Mouse (Mus musculus): Measurements from ENCODE around the gene Abracl.

Gene Abracl

GRCm38 (mm10) chr10:18022741-18023347 is at the start of gene Abracl:
Abracl (minus strand) TSS chr10:18023288.
- DNase-seq (ENCODE audit: low read depth) = peak; percentile 91

- no peak for DNase-seq (ENCODE audit: low read depth)
Observed at GRCm38 (mm10) chr10:18072871-18073270, 49.8 kb upstream of the Abracl start.

GRCm38 (mm10) chr10:18070616-18071015 is 47.5 kb upstream of the Abracl start:
- no peak for DNase-seq (ENCODE audit: low read depth)

DNA sequence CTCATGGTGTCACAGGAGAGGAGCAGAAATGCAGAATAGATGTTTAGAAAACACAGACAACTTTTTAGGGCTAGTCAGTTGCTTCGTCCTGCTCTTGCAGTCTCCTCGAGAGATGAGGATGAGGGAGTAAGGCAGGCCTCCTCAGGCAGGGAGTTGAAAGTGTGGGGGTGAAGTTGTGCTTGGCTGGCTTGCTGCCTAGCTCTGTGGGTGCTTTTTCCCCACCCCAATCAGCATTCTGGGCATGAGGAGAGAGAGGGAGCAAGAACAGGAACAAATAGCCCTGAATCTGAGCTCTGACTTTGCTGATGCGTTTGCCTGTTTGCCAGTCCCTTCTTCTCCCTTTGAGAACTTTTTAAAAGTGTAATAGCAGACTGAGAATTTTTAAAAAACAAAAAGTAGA is 47.1 kb upstream of the Abracl start:
- peak; percentile 63 for DNase-seq (ENCODE audit: low read depth)

DNA sequence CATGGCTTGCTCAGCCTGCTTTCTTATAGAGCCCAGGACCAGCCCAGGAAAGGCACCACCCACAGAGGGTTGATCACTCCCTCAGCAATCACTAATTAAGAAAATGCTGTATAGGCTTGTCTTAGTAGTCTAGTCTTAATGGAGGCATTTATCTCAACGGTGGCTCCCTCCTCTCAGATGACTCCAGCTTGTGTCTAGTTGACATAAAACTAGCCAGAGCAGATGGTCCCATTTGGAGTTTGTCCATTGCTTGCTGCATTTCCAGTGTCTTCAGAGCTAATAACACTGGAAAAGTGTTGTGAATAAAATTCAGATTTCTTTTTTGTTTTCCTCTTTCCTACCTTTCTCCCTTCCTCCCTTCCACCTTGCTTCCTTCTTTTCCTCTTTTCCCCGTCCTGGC is 46.5 kb upstream of the Abracl start:
- DNase-seq (ENCODE audit: low read depth) = no peak

DNA sequence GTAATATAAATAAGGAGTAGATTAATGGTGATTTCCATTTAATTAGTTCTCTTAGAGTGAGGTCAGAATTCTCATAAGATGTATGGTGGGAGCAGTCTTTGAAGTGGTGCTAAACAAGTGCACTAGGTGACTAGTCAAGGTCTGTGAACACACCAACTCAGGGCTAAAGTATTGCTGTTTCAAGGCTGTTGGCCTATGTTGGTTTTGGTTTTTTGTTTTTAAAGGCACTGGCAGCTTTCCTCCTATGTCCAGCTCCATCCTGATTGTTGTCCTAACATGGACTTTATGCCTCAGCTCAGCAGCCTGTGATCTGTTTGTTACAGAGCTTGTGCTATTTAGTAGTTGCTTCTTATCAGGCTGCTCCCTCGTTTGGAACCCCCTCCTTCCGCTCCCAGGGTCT is 45.8 kb upstream of the Abracl start:
- no peak for DNase-seq (ENCODE audit: low read depth)

DNA sequence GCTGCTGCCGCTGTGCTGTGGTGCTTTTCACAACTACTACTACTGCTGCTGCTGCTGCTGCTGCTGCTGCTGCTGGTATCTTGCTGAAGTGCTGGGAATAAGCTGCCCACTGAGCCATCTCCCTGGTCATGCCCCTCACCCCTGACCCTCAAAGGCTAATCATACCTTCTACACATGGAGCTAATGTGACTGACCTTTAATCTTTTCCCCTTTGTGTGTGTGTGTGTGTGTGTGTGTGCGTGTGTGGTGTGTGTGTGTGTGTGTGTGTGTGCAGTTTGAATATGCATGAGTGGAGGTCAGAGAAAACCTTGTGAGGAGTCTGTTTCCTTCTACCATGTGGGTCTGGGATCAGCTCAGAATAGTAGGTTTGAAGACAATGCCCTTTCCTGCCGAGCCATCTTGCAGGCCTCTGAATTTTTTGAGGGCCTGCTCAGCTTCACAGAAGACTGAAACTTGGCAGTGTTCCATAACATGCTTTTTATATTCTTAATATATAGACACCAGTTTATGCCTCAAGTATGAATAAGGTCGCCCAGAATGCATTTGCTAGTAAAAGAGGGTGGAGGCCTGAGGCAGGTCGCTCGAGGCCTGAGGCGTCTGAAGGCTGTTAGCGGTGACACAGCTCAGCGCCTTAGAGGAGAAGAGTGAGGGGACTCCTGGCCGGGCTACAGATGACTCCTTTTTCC is 44.8 kb upstream of the Abracl start:
- no peak for DNase-seq (ENCODE audit: low read depth)

GRCm38 (mm10) chr10:18066031-18066439 is 42.9 kb upstream of the Abracl start:
- no peak for DNase-seq (ENCODE audit: low read depth)

DNA sequence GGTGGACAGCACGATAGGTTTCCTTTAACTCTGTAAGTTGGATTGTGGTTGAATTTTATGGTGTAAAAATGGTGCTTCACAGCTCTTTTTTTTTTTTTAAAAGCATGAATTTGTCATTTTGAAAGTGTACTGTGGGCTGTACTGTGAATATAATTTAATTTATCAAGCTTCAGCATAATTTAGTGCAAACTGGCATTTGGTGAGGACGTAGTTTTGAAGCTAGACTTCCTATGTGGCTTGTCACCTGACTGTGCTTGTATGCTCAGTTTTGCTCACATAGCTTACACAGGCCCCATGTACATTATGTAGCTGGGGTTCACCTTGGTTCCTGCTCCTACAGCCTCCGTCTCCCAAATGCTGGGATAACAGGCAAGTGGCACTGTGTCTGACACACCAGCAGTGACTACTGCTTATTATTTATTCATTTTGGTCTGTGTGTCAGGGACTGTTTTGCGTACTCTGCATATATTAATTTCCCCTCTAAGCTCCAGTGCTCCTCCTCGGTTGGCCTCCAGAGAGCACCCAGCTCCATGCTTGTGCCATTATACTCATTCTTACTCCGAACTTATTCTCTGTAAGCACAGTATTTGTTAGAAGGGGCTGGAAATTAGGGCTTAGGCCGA is 41.6 kb upstream of the Abracl start:
- no peak for DNase-seq (ENCODE audit: low read depth)

GRCm38 (mm10) chr10:18061533-18061932 is 38.4 kb upstream of the Abracl start:
- DNase-seq (ENCODE audit: low read depth) = no peak

- DNase-seq (ENCODE audit: low read depth) = no peak
Observed at GRCm38 (mm10) chr10:18060778-18061177, 37.7 kb upstream of the Abracl start.

GRCm38 (mm10) chr10:18059807-18060206 is 36.7 kb upstream of the Abracl start:
- DNase-seq (ENCODE audit: low read depth) = no peak

DNA sequence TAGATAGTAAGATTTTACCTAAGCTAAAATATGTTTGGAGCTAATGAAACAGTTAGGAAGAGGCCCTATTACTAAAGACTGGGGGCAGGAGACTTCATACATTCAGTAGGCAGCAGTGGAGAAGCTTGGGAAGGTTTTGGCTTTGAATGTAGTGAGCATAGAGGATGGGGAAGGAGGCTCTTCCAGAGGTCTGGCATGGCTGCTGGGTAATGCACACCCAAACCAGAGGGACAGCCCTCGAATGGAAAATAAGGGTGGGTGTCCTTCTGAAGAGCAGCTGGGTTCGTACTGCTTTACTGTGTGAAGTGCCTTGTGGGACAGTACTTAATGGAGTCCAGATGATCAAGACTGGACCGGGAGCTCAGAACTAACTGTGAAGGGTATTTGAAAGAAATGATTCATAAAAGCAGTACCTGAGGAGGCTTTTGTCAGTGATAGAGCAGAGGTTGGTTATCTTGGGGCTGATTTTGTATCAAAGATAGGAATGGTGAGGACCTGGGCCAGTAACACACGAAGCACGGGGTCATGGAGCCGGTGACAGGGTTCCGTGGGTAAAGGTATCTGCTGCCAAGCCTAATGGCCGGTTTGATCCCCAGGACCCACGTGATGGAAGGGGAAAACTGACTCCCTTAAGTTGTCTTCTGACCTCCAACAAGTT is 35.7 kb upstream of the Abracl start:
- DNase-seq (ENCODE audit: low read depth) = no peak

DNA sequence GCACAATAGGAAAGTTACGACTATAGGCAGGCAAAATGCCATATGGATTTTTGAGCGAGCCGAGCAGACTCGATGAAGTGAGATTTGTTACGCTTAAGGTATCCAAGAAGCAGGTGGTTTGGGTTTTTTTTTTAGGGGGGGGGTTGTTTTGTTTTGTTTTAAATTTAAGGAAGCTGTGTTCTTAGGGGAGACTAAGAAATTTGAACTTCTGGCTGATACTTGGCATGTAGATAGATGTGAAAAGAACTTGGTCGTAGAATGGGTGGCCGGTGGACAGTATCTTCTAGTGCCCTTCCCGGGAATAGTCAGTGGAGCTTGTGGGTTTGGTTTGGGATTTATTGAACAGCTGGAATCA is 33.3 kb upstream of the Abracl start:
- DNase-seq (ENCODE audit: low read depth) = peak; percentile 29

DNA sequence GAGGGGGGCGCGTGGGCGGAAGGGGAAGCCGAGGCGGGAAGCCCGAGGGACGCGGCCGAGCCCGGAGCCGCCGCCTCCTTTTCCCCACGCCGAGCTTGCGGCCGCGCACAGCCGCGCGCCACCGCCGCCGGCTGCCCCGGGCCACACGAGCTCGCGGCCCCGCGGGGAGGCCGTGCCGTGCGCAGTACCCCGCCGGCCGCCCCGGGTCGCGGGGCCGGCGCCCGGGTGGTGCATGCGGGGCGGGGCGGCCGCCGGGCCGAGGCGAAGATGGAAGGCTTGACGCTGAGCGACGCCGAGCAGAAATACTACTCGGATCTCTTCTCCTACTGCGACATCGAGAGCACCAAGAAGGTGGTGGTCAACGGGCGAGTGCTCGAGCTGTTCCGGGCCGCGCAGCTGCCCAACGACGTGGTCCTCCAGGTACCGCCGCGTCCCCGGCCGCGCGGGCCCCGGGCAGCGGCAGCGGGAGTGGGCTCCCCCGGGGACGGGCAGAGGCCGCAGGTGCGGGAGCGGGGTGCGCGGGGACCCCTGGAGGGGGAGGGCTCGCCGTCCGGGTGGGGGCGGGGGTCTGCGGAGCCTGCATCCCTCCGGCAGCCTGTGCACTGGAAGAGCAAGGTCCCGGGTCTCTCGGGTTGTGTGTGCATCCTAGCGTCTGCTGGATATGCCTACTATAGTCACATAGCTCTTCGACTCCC is 32.8 kb upstream of the Abracl start, which contains the start of gene Reps1:
TSS of gene Reps1 (plus strand) at position 166 of the 695 bp plus-strand sequence.
- DNase-seq (ENCODE audit: low read depth) = peak; percentile 55

- DNase-seq (ENCODE audit: low read depth) = peak; percentile 92
Observed at GRCm38 (mm10) chr10:18055009-18055695, 32.1 kb upstream of the Abracl start.

DNA sequence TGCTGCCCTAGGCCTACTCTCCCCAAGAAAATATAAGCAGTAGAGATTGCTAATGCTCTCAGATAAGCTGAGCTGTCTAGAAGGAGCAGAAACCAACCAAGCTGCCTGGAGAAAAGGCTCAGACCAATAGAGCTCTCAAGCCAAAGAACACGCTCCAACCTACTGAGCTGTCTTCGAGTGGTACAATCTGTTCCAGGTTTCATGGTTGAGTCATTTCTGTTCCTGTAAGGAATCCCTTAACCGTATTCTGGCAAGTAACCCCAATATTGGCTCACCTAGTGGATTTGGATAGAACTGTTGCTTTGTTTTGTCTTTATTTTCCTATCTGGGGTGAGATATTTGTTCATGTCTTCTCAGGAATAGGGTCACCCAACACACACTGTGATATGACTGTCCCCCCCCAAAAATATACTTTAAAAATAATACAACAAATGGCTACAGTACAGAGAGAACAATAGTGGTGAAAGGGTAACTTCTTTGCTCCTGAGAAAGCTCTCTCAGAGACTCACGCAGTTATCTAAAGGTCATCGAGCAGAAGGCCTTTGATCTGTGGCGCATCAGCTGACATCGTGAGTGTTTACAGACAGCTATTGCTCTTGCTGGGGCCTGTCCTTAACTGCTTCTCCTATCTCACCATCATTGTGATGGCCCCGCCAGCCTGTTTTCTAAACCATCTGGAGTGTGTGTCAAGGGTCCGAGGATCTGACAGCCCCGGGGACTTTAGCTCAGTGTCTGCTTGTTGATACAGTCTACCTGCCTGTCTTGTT is 24.5 kb upstream of the Abracl start:
- peak; percentile 15 for DNase-seq (ENCODE audit: low read depth)

GRCm38 (mm10) chr10:18046380-18046779 is 23.3 kb upstream of the Abracl start:
- DNase-seq (ENCODE audit: low read depth) = no peak

GRCm38 (mm10) chr10:18036849-18037248 is 13.8 kb upstream of the Abracl start:
- no peak for DNase-seq (ENCODE audit: low read depth)

DNA sequence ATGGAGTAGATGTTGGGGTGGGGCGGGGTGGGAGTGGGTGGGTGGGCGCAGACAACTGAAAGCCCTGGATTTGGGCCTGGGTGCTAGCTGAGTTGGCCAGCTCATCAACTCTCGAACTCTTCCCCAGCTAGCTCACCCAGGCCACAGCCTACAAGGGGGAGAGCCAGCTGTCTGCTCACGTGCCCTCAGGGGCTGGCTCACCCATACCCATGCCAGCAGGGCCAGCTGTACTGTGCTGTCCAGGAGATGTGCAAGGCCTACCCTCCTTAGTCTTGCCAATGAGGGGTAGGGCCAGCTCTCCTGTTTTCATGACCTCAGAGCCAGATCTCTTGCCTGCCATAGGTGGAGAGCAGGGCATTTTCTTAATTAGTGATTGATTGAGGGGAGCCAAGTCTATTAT is 11.3 kb upstream of the Abracl start:
- no peak for DNase-seq (ENCODE audit: low read depth)

DNA sequence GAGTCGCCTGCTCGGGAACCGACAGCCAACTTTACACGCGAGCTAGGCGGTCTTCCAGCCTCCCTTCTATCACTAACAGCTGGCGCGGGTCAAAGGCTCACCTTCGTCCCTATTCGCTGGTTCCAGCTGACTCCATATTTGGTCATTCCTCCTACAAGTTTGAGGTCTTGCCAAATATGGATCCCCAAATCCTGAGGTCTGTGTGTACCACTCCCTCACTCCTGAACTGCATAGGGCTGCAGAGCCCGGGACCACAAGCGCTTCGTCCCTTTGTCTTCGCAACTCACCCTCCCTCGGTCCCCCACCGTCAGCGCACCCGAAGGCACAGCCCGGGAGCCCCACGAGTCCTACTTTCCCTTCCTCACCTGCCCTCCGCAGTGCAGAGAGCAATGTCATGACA is 776 bp downstream of the Abracl start:
- DNase-seq (ENCODE audit: low read depth) = peak; percentile 95
